Mouse (Mus musculus): Measurements from ENCODE around the gene Olfr830.
"Not testable (repeated sequence)": the region's sequence is repeated elsewhere in the genome, so short reads cannot be mapped to it uniquely, and the experiment has no call there.

Gene Olfr830

GRCm38 (mm10) chr9:18874393-18874792 is at the start of gene Olfr830:
TSS of gene Olfr830 (plus strand) at chr9:18874693.
- DNase-seq (ENCODE audit: low read depth, low spot score): no peak

- no peak for DNase-seq (ENCODE audit: low read depth, low spot score)
Observed at GRCm38 (mm10) chr9:18854633-18855032, 19.9 kb upstream of the Olfr830 start, which contains the start of gene Olfr829. TSS of gene Olfr829 (plus strand) at chr9:18854933.

GRCm38 (mm10) chr9:18907699-18908098 is 33.2 kb downstream of the Olfr830 start:
- not testable (repeated sequence) for DNase-seq (ENCODE audit: low read depth, low spot score)

GRCm38 (mm10) chr9:18927921-18928320 is 53.4 kb downstream of the Olfr830 start:
- DNase-seq (ENCODE audit: low read depth, low spot score): not testable (repeated sequence)

Data from CD4-positive, CD25-positive, alpha-beta regulatory T cell, adult 2 months (primary cell).